Mouse (Mus musculus) MEL (cell line): ENCODE measurements around the gene Lpin1. TPM values are rescaled to one million over a fixed set of nuclear protein-coding genes. Genes with fewer than 3 reads are reported as not detected.

Experiments used
- DNase-seq: peaks from one replicate; pipeline ENCODE4 v3.0.0; 2011; ENCODE audit warnings: low read depth, low spot score
- H3K27ac ChIP-seq: 2 replicates; pipeline ENCODE4 v1.5.1; 2012; ENCODE audit warnings: low read depth, mild to moderate bottlenecking, control low read depth, low read length, moderate library complexity; ENCODE audit not compliant: control insufficient read depth
- H3K27me3 ChIP-seq, 2 experiments: fragments of 150-350 bp in 1 of 2; sonication (generic) in 1 of 2; 2 replicates each; pipeline ENCODE4 v1.6.1; 2012; ENCODE audit warnings: low read length in 2 of 2, mild to moderate bottlenecking in 2 of 2, improper control_type of control experiment in 1 of 2, moderate library complexity in 1 of 2; ENCODE audit not compliant: insufficient read depth in 2 of 2, control insufficient read depth in 1 of 2
- H3K36me3 ChIP-seq, 2 experiments: 2 replicates each; pipeline ENCODE4 v1.6.1; 2012 to 2014; ENCODE audit warnings: low read length in 2 of 2, improper control_type of control experiment in 1 of 2, inconsistent platforms in 1 of 2, mild to moderate bottlenecking in 1 of 2; ENCODE audit not compliant: insufficient read depth in 2 of 2, control insufficient read depth in 1 of 2
- H3K4me1 ChIP-seq, 2 experiments: fragments of 150-350 bp in 1 of 2; sonication (generic) in 1 of 2; 2 replicates each; pipeline ENCODE4 v1.6.1; 2012; ENCODE audit warnings: low read length in 2 of 2, improper control_type of control experiment in 1 of 2, mild to moderate bottlenecking in 1 of 2; ENCODE audit not compliant: insufficient read depth in 2 of 2, control insufficient read depth in 1 of 2
- H3K4me3 ChIP-seq, 2 experiments: fragments of 150-350 bp in 1 of 2; sonication (generic) in 1 of 2; 2 replicates each; pipeline ENCODE4 v1.5.1; 2012; ENCODE audit warnings: low read depth in 2 of 2, low read length in 2 of 2, mild to moderate bottlenecking in 2 of 2, moderate library complexity in 2 of 2, control low read depth in 1 of 2, improper control_type of control experiment in 1 of 2; ENCODE audit not compliant: control insufficient read depth in 1 of 2, insufficient read depth in 1 of 2
- H3K79me2 ChIP-seq: 2 replicates; pipeline ENCODE4 v1.6.1; 2012; ENCODE audit warnings: mild to moderate bottlenecking, low read length, moderate library complexity; ENCODE audit not compliant: control insufficient read depth, poor library complexity, insufficient read depth
- H3K9ac ChIP-seq: 2 replicates; pipeline ENCODE4 v1.6.1; 2012; ENCODE audit warnings: low read depth, mild to moderate bottlenecking, control low read depth, low read length, moderate library complexity; ENCODE audit not compliant: control insufficient read depth, poor library complexity, severe bottlenecking
- H3K9me3 ChIP-seq: fragments of 150-350 bp; sonication (generic); replicated peaks from 2 replicates; pipeline ENCODE4 v1.6.1; 2012; ENCODE audit warnings: mild to moderate bottlenecking, low read length, improper control_type of control experiment, moderate library complexity; ENCODE audit not compliant: insufficient read depth
- BHLHE40 ChIP-seq: IDR thresholded peaks from 2 replicates; pipeline ENCODE4 v1.6.1; 2012; ENCODE audit warnings: low read depth, mild to moderate bottlenecking, inconsistent platforms, low read length, improper control_type of control experiment, borderline replicate concordance
- CHD2 ChIP-seq: IDR thresholded peaks from 2 replicates; pipeline ENCODE4 v1.6.1; 2011; ENCODE audit warnings: low read length, improper control_type of control experiment
- ELF1 ChIP-seq: IDR thresholded peaks from 2 replicates; pipeline ENCODE4 v1.6.1; 2014; ENCODE audit warnings: low read depth, mild to moderate bottlenecking, inconsistent platforms, low read length, improper control_type of control experiment, moderate library complexity
- EP300 ChIP-seq, 2 experiments: IDR thresholded peaks; 2 replicates each; pipeline ENCODE4 v1.6.1; 2011; ENCODE audit warnings: improper control_type of control experiment in 2 of 2, low read length in 2 of 2, low read depth in 1 of 2, mild to moderate bottlenecking in 1 of 2
- JUND ChIP-seq: IDR thresholded peaks from 2 replicates; pipeline ENCODE4 v1.6.1; 2011; ENCODE audit warnings: low read depth, mild to moderate bottlenecking, improper control_type of control experiment, low read length
- KAT2A ChIP-seq: conservative IDR thresholded peaks from 2 replicates; pipeline ENCODE4 v1.6.1; 2012; ENCODE audit warnings: low read depth, low read length, improper control_type of control experiment, inconsistent platforms
- MYC ChIP-seq: IDR thresholded peaks from 2 replicates; pipeline ENCODE4 v1.6.1; 2011; ENCODE audit warnings: low read depth, mild to moderate bottlenecking, low read length, improper control_type of control experiment, moderate library complexity
- NRF1 ChIP-seq: IDR thresholded peaks from 2 replicates; pipeline ENCODE4 v1.6.1; 2014; ENCODE audit warnings: low read depth, mild to moderate bottlenecking, inconsistent platforms, low read length, improper control_type of control experiment, moderate library complexity; ENCODE audit not compliant: poor library complexity, insufficient read depth, severe bottlenecking
- POLR2AphosphoS2 ChIP-seq: IDR thresholded peaks from 2 replicates; pipeline ENCODE4 v1.6.1; 2011; ENCODE audit warnings: low read length, improper control_type of control experiment
- POLR2AphosphoS5 ChIP-seq: IDR thresholded peaks from 2 replicates; pipeline ENCODE4 v1.6.1; 2012; ENCODE audit warnings: low read depth, borderline replicate concordance, mild to moderate bottlenecking, inconsistent platforms, low read length, moderate library complexity, mixed read lengths
- RAD21 ChIP-seq: IDR thresholded peaks from 2 replicates; pipeline ENCODE4 v1.6.1; 2011; ENCODE audit warnings: mild to moderate bottlenecking, low read depth, low read length, improper control_type of control experiment
- SIN3A ChIP-seq: IDR thresholded peaks from 2 replicates; pipeline ENCODE4 v1.6.1; 2012; ENCODE audit warnings: low read length, improper control_type of control experiment, inconsistent platforms
- SMC3 ChIP-seq: IDR thresholded peaks from 2 replicates; pipeline ENCODE4 v1.6.1; 2011; ENCODE audit warnings: low read depth, low read length, improper control_type of control experiment
- TBP ChIP-seq: IDR thresholded peaks from 2 replicates; pipeline ENCODE4 v1.8.0; 2011; ENCODE audit warnings: low read depth, low read length, improper control_type of control experiment
- UBTF ChIP-seq: IDR thresholded peaks from 2 replicates; pipeline ENCODE4 v1.6.1; 2012; ENCODE audit warnings: low read depth, mild to moderate bottlenecking, inconsistent platforms, low read length, improper control_type of control experiment, moderate library complexity, borderline replicate concordance; ENCODE audit not compliant: insufficient read depth
- ZKSCAN1 ChIP-seq: IDR thresholded peaks from 2 replicates; pipeline ENCODE4 v1.6.1; 2012; ENCODE audit warnings: low read depth, mild to moderate bottlenecking, inconsistent platforms, low read length, improper control_type of control experiment, moderate library complexity
- ZNF384 ChIP-seq: IDR thresholded peaks from 2 replicates; pipeline ENCODE4 v1.6.1; 2012; ENCODE audit warnings: low read depth, mild to moderate bottlenecking, inconsistent platforms, low read length, improper control_type of control experiment
- polyA plus RNA-seq, 2 experiments: library from polyadenylated mRNA; stranded (reverse) in 1 of 2; unstranded in 1 of 2; fragments of >175 nt in 1 of 2; fragments of >200 nt in 1 of 2; gene quantifications; 2 replicates each; pipeline versions ENCODE4 v1.2.1 to v1.2.4; 2012; ENCODE audit warnings: low replicate concordance in 2 of 2, low read depth in 1 of 2; ENCODE audit not compliant: insufficient read length in 2 of 2, insufficient read depth in 1 of 2, missing spikeins in 1 of 2
- total RNA-seq: library from RNA; depleted of rRNA; stranded (reverse); fragments of 300-350 nt; gene quantifications from 2 replicates; pipeline ENCODE4 v1.2.3, GENCODE M21; 2012

The Lpin1 gene
- total and polyA plus RNA-seq, 3 experiments: 1.2 to 3.9 TPM; not detected in 1

- Histone ChIP-seq H3K36me3 (no peaks in the 10 kb centered on the region), H3K9me3 (no peaks in the 10 kb centered on the region), H3K27me3 (peaks cover 0 to 7% of the 10 kb centered on the region in 2 experiments; a peak in 3 of 4 replicates), H3K27ac (no peak overlapping the region), H3K4me3 (no peak overlapping the region), H3K79me2 (no peaks in the 10 kb centered on the region), H3K4me1 (no peaks in the 10 kb centered on the region), H3K9ac (no peak overlapping the region)
- TF ChIP-seq ZNF384 (no peak), POLR2AphosphoS5 (no peak), ELF1 (no peak), SIN3A (no peak), ZKSCAN1 (no peak), KAT2A (no peak), CHD2 (no peak), TBP (no peak), POLR2AphosphoS2 (no peak), MYC (no peak), BHLHE40 (no peak), EP300 (IDR thresholded peaks at IDR 0.05; ENCODE audit: low read depth in 1 of 2, low read length in 2 of 2) (no peak), JUND (no peak), UBTF (no peak), SMC3 (no peak), NRF1 (no peak)
- no peak for DNase-seq
Measured at GRCm38 (mm10) chr12:16648273-16648672, 37.5 kb upstream of the Lpin1 start.

- DNase-seq: no peak
- Histone ChIP-seq H3K4me1 (no peaks in the 10 kb centered on the region), H3K36me3 (no peaks in the 10 kb centered on the region), H3K79me2 (no peaks in the 10 kb centered on the region), H3K27ac (no peak overlapping the region), H3K4me3 (no peak overlapping the region), H3K9me3 (no peaks in the 10 kb centered on the region), H3K9ac (no peak overlapping the region), H3K27me3 (peaks cover 0 to 7% of the 10 kb centered on the region in 2 experiments; a peak in 2 of 4 replicates)
- TF ChIP-seq RAD21: no peak
Measured at GRCm38 (mm10) chr12:16646780-16647409, 36.1 kb upstream of the Lpin1 start.
